Mouse (Mus musculus) forebrain, embryonic 11.5 days (tissue): ENCODE data around the gene Nop2. TPM values are rescaled to one million over a fixed set of nuclear protein-coding genes. Genes with fewer than 3 reads are reported as not detected.

Source experiments
- ATAC-seq: fragments of 200-750 bp; cut with Nextera tagmentation; replicated peaks from 2 replicates; pipeline ENCODE4 v1.8.0; 2017; ENCODE audit warnings: moderate TSS enrichment; ENCODE audit not compliant: low FRiP score
- DNase-seq: peaks from one replicate; pipeline ENCODE4 v3.0.0-alpha.2; 2017; ENCODE audit warnings: low spot score
- H3K27ac ChIP-seq: fragments of 300-500 bp; sonication (generic); 2 replicates; pipeline ENCODE4 v1.5.1; 2014; ENCODE audit warnings: low read depth, low read length
- H3K27me3 ChIP-seq: fragments of 300-500 bp; sonication (generic); 2 replicates; pipeline ENCODE4 v1.6.1; 2014; ENCODE audit warnings: mild to moderate bottlenecking, low read length, mixed read lengths; ENCODE audit not compliant: control insufficient read depth, insufficient read depth
- H3K36me3 ChIP-seq: fragments of 300-500 bp; sonication (generic); 2 replicates; pipeline ENCODE4 v1.6.1; 2014; ENCODE audit warnings: mild to moderate bottlenecking, low read length, moderate library complexity, mixed read lengths; ENCODE audit not compliant: control insufficient read depth, insufficient read depth
- H3K4me1 ChIP-seq: fragments of 300-500 bp; sonication (generic); replicated peaks from 2 replicates; pipeline ENCODE4 v1.6.1; 2014; ENCODE audit warnings: low read length, mixed read lengths; ENCODE audit not compliant: control insufficient read depth, insufficient read depth
- H3K4me2 ChIP-seq: fragments of 300-500 bp; sonication (generic); 2 replicates; pipeline ENCODE4 v1.6.1; 2014; ENCODE audit warnings: low read depth, mild to moderate bottlenecking, low read length, moderate library complexity, mixed read lengths; ENCODE audit not compliant: severe bottlenecking
- H3K4me3 ChIP-seq: fragments of 300-500 bp; sonication (generic); 2 replicates; pipeline ENCODE4 v1.5.1; 2014; ENCODE audit warnings: low read depth, low read length
- H3K9ac ChIP-seq: fragments of 300-500 bp; sonication (generic); 2 replicates; pipeline ENCODE4 v1.6.1; 2014; ENCODE audit warnings: low read length
- H3K9me3 ChIP-seq: fragments of 300-500 bp; sonication (generic); 2 replicates; pipeline ENCODE4 v1.6.1; 2016; ENCODE audit warnings: low read length, mixed read lengths; ENCODE audit not compliant: control insufficient read depth
- WGBS: fragments of 180-500 bp; shearing (Covaris S2); extraction: QIAGEN DNeasy Blood & Tissue Kit; methylation state at CpG from one replicate; pipeline ENCODE4 v1.1.7; 2014; 5-methylcytosine and 5-hydroxymethylcytosine counted together
- polyA plus RNA-seq: library from polyadenylated mRNA; unstranded; fragments of >200 nt; fragmentation: Nextera tagmentation; extraction: Ambion mirVana; gene quantifications from 2 replicates; pipeline ENCODE4 v1.2.1, GENCODE M21; 2014

Nop2 gene
- 65.4 and 70.3 TPM in 2 replicates for polyA plus RNA-seq

DNA sequence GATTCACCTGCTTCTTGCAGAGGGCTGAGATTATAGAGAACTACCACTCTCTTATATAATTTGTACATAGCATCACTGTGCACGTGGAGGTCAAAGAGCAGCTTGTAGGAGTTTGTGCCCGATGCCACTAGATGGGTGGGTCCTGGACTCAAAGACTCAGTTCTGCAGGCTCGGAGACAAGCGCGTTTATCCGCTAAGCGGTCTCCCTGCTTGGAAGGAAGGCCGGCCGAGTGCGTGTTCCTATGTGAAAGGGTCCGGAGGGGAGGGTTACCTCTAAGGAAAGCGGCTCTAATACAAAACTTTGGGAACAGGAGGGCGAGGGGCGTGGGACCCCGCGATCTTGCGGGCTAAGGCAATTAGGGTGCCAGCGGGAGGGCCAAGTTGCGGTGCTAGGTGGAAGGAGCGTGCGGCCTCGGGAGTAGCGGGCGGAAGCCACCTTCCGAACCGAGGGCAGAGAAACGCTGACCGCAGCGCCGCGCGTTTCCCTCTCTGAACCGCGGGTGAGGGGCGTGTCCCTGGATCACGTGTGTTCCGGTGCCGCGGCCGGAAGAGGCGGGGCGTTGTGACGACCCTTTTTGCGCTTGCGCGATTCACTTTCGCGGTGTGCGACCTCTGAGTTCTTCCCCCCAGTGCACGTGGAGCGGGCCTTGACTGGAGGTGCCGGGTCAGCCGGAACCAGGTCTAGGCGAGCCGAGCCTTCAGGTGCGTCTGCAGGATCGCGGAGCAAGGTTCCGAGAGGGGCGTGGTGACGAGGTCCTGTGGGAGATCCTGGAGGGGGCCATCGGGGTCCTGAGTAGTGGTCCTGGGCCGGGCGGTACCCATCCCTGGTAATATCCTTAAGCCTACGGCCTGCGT, at the start of gene Nop2:
TSS of gene Nop2 (plus strand) at position 608 of the 855 bp plus-strand sequence.
- ATAC-seq (peak; percentile 95), DNase-seq (peak; percentile 97)
- H3K9me3 ChIP-seq = no peaks in the 10 kb centered on the region
- no peaks in the 10 kb centered on the region for H3K27me3 ChIP-seq
- H3K36me3 ChIP-seq = peaks cover 19% of the 10 kb centered on the region
- WGBS = under 1% methylated on average over 63 of the region's 66 CpGs
- peaks cover 4% of the 10 kb centered on the region; the same call in 1 of the 2 replicates for H3K4me1 ChIP-seq
- peak within 1 kb of the TSS; percentile 82 for H3K4me2 ChIP-seq
- H3K27ac ChIP-seq = peak within 1 kb of the TSS; percentile 73
- peak within 1 kb of the TSS; percentile 77 for H3K9ac ChIP-seq
- peak within 1 kb of the TSS; percentile 51 for H3K4me3 ChIP-seq

GRCm38 (mm10) chr6:125082801-125083386, 48.8 kb upstream of the Nop2 start:
- WGBS = 88% methylated on average over 7 of the region's 7 CpGs
- H3K27ac ChIP-seq = no peak overlapping the region
- H3K4me3 ChIP-seq = no peak overlapping the region

GRCm38 (mm10) chr6:125084424-125084823, 47.3 kb upstream of the Nop2 start:
- peaks cover 11% of the 10 kb centered on the region; the same call in 1 of the 2 replicates for H3K4me1 ChIP-seq
- 0 out of 2 replicates have a peak overlapping the region, but pooled peaks have one; percentile 13 for H3K9ac ChIP-seq
- no peaks in the 10 kb centered on the region for H3K36me3 ChIP-seq
- WGBS = 12% methylated on average over 4 of the region's 4 CpGs
- ATAC-seq (no peak), DNase-seq (peak; percentile 70)
- H3K9me3 ChIP-seq = no peaks in the 10 kb centered on the region
- H3K4me3 ChIP-seq = no peak overlapping the region
- H3K4me2 ChIP-seq = no peak overlapping the region
- no peaks in the 10 kb centered on the region for H3K27me3 ChIP-seq
- H3K27ac ChIP-seq = no peak overlapping the region

More at GRCm38 (mm10) chr6:125082801-125083386, 48.8 kb upstream of the Nop2 start:
- Histone ChIP-seq H3K27me3 (no peaks in the 10 kb centered on the region), H3K4me1 (0 out of 2 replicates have a peak, but pooled peaks cover 2% of the 10 kb centered on the region), H3K36me3 (no peaks in the 10 kb centered on the region), H3K9me3 (no peaks in the 10 kb centered on the region), H3K4me2 (no peak overlapping the region), H3K9ac (no peak overlapping the region)
- ATAC-seq (no peak), DNase-seq (no peak)

GRCm38 (mm10) chr6:125087937-125088336, 43.8 kb upstream of the Nop2 start:
- Histone ChIP-seq H3K4me2 (no peak overlapping the region), H3K36me3 (no peaks in the 10 kb centered on the region), H3K4me3 (no peak overlapping the region), H3K27ac (peak overlapping the region; percentile 94; the same call in 1 of the 2 replicates), H3K4me1 (peaks cover 23% of the 10 kb centered on the region), H3K9me3 (no peaks in the 10 kb centered on the region), H3K9ac (no peak overlapping the region), H3K27me3 (no peaks in the 10 kb centered on the region)
- ATAC-seq (no peak), DNase-seq (no peak)
- whole genome bisulfite sequencing = 66% methylated on average over 3 of the region's 3 CpGs

- Histone ChIP-seq H3K36me3 (no peaks in the 10 kb centered on the region), H3K9ac (peak overlapping the region; percentile 57), H3K27me3 (no peaks in the 10 kb centered on the region), H3K27ac (peak overlapping the region; percentile 94), H3K9me3 (no peaks in the 10 kb centered on the region), H3K4me2 (peak overlapping the region; percentile 48; the same call in 1 of the 2 replicates), H3K4me3 (peak overlapping the region; percentile 11; the same call in 1 of the 2 replicates), H3K4me1 (peaks cover 23% of the 10 kb centered on the region)
- ATAC-seq (peak; percentile 86), DNase-seq (peak; percentile 91)
- WGBS = 3% methylated on average over 20 of the region's 20 CpGs
Measured at GRCm38 (mm10) chr6:125088561-125089321, 43.0 kb upstream of the Nop2 start.

DNA sequence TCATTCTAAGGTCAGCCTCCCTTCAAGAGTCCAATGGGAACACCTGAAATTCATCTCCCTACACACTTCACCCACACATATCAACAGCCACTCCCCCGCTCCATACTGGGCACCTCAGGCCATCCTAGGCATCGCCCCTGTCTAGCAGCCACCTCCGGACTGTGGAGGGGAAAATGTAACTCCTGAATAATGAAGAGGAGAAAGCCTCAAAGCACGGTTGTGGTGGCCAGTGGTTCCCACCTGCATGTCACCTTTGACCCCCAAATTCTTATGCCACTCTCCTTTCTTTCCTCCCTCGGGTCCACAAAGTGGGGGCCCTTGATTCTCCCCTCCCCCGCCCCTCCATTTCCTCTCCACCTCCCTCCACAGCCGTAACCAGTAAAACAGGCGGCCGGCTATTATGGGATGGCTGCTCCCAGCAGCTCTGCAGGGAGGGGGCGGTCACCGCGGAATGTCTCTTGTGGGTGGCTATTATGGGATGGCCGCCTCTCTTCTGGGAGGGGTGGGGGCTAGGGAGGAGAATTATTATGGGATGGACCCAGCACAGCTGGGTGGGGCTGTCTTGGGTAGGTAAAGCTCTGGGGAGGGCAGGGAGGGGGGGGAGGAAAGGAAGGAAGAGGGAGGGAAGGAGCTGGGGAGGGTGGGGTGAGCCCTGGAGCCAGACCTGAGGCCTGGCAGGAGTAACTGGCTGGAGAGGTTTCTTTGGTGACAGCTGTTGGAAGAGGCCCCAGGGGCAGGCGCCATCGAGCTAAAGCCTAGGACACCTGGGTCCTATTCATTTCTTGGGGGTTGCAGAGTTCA, 42.0 kb upstream of the Nop2 start:
- H3K4me2 ChIP-seq = peak overlapping the region; percentile 48
- H3K9ac ChIP-seq = peak overlapping the region; percentile 57
- H3K27me3 ChIP-seq = no peaks in the 10 kb centered on the region
- peaks cover 23% of the 10 kb centered on the region for H3K4me1 ChIP-seq
- H3K4me3 ChIP-seq = peak overlapping the region; percentile 11; the same call in 1 of the 2 replicates
- no peaks in the 10 kb centered on the region for H3K36me3 ChIP-seq
- DNase-seq (peak; percentile 83), ATAC-seq (peak; percentile 76)
- H3K9me3 ChIP-seq = no peaks in the 10 kb centered on the region
- peak overlapping the region; percentile 94 for H3K27ac ChIP-seq
- 4% methylated on average over 15 of the region's 15 CpGs for WGBS

GRCm38 (mm10) chr6:125090341-125091085, 41.2 kb upstream of the Nop2 start:
- Histone ChIP-seq H3K9ac (peak overlapping the region; percentile 57), H3K27ac (peak overlapping the region; percentile 94), H3K36me3 (no peaks in the 10 kb centered on the region), H3K9me3 (no peaks in the 10 kb centered on the region), H3K27me3 (no peaks in the 10 kb centered on the region), H3K4me2 (peak overlapping the region; percentile 48), H3K4me1 (peaks cover 23% of the 10 kb centered on the region), H3K4me3 (peak overlapping the region; percentile 11; the same call in 1 of the 2 replicates)
- WGBS = 54% methylated on average over 10 of the region's 10 CpGs
- ATAC-seq = no peak
- no peak for DNase-seq
